Mouse (Mus musculus): ENCODE measurements around the gene Preb. TPM values are rescaled to one million over a fixed set of nuclear protein-coding genes. Genes with fewer than 3 reads are reported as not detected.

Gene Preb
- polyA plus RNA-seq, 1 experiment from 2014 or later, result 120 TPM

DNA sequence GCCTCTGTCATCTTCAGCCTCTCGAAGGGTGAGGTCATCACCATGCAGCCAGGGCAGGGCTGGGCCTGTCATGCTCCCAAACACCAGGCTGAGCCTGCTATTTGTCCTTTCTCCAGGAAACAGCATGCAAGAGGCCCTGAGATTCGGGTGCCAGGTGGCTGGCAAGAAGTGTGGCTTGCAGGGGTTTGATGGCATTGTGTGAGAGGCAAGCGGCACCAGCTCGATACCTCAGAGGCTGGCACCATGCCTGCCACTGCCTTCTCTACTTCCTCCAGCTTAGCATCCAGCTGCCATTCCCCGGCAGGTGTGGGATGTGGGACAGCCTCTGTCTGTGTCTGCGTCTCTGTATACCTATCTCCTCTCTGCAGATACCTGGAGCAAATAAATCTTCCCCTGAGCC lies 29.3 kb downstream of the Preb start:
- 80% methylated on average over 6 of the region's 6 CpGs for WGBS

DNA sequence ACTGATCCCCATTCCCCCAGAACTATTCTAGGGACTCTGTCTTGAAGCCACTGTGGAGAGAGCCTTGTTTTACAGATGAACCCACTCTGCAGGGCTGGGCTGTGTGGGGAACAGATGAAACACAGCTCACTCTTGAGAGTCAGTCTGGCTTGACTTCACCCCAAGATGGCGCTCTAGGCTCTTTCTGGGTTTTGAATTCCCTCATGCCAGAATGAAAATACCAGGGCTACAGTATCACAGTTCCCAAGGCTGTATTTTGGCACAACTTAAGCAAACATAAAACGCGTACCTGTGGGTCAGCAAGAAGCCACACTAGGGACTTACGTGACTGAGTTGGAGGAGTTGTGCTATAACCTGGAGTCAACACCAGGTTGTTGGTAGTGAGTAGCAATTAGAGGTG lies 30.0 kb downstream of the Preb start:
- Histone ChIP-seq H3K36me3 (no peaks in the 10 kb centered on the region), H3K27me3 (no peaks in the 10 kb centered on the region), H3K4me2 (no peak overlapping the region), H3K27ac (replicated peaks) (no peak overlapping the region), H3K4me1 (replicated peaks) (no peaks in the 10 kb centered on the region), H3K9ac (no peak overlapping the region), H3K9me3 (no peaks in the 10 kb centered on the region), H3K4me3 (no peak overlapping the region)
- no peak for ATAC-seq (ENCODE audit: low read depth)
- 38% methylated on average over 4 of the region's 4 CpGs for WGBS

More for the DNA sequence above, 29.3 kb downstream of the Preb start:
- Histone ChIP-seq H3K4me2 (no peak overlapping the region), H3K9me3 (no peaks in the 10 kb centered on the region), H3K27ac (replicated peaks) (no peak overlapping the region), H3K9ac (no peak overlapping the region), H3K4me3 (no peak overlapping the region), H3K27me3 (no peaks in the 10 kb centered on the region), H3K36me3 (no peaks in the 10 kb centered on the region), H3K4me1 (replicated peaks) (no peaks in the 10 kb centered on the region)
- ATAC-seq (ENCODE audit: low read depth), result no peak

DNA sequence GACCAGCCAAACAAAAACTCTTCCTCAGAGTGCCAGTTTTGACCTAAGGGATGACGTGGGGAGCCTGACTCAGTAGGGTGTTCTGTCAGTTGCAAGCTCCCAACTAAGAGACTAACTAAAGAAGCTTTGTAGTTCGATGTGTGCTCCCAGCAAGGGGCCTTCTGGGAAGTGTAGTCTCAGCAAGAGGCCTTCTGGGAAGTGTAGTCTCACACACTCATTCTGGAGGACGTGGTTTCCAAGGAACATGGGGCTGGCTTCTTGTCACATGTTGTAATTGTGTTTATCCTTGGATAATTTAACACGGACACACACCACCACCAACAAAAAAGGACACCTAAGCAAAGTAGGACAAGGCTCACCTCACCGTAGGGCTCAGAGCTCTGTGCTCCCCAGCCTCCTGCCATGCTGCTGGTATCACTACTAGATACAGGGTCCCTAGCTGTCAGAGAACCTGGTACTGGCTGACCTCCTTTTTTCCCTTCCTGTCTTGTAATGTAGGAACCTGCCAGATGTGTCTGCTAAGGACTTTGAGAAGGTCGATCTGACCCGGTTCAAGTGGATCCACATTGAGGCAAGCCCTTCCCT lies 32.1 kb downstream of the Preb start:
- peak overlapping the region; percentile 46 for H3K4me2 ChIP-seq
- no peak overlapping the region for H3K4me3 ChIP-seq
- H3K9me3 ChIP-seq, result no peaks in the 10 kb centered on the region
- H3K36me3 ChIP-seq, result no peaks in the 10 kb centered on the region
- WGBS, result 39% methylated on average over 7 of the region's 7 CpGs
- 0 out of 2 replicates have a peak, but pooled peaks cover 2% of the 10 kb centered on the region for H3K27me3 ChIP-seq
- H3K9ac ChIP-seq, result no peak overlapping the region
- peak; percentile 68 for ATAC-seq (ENCODE audit: low read depth)
- H3K4me1 ChIP-seq (replicated peaks), result no peaks in the 10 kb centered on the region
- no peak overlapping the region for H3K27ac ChIP-seq (replicated peaks)

DNA sequence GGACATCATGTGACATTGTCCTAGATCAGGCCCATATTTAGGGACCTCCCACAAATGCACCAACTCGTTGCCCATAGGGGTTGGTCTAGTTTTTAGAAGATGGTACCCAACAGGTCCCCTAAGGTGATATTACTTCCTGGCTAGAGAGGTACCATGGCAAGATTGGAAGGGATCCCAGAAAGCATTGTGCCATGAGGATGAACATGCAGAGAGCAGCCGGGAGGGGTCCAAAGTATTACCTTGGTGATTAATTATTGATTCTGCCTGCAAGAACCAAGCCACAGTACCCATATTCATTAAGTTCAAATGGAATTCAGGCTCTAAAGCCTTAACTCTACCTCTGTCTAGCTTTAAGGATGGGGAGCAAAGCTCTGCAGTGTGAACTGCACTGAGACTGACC lies 34.1 kb downstream of the Preb start:
- Histone ChIP-seq H3K27ac (replicated peaks) (no peak overlapping the region), H3K27me3 (0 out of 2 replicates have a peak, but pooled peaks cover 2% of the 10 kb centered on the region), H3K9me3 (no peaks in the 10 kb centered on the region), H3K4me2 (no peak overlapping the region), H3K36me3 (no peaks in the 10 kb centered on the region), H3K9ac (no peak overlapping the region), H3K4me3 (no peak overlapping the region), H3K4me1 (replicated peaks) (peaks cover 14% of the 10 kb centered on the region)
- WGBS, result 80% methylated on average over 2 of the region's 2 CpGs
- no peak for ATAC-seq (ENCODE audit: low read depth)

DNA sequence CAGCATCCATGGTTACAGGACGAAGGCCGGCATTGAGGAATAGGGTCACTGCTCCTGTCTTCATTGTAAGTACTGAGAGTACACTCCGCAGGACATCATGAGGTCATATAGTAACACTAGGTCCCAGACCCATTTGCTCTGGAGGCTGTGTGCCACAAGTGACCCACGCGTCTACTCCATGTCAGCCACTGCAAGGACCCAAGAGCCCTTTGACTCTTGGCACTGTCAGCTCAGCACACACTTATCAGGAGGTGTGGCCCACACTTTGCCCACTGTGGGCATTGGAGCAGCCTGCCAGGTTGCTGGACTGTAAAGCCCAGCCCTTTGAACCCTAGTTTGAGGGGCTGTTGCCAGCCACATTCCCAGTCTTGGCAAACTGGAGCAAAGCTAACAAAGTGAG lies 34.9 kb downstream of the Preb start:
- Histone ChIP-seq H3K4me1 (replicated peaks) (peaks cover 23% of the 10 kb centered on the region), H3K4me2 (no peak overlapping the region), H3K27me3 (0 out of 2 replicates have a peak, but pooled peaks cover 2% of the 10 kb centered on the region), H3K4me3 (no peak overlapping the region), H3K9ac (no peak overlapping the region), H3K27ac (replicated peaks) (no peak overlapping the region), H3K36me3 (no peaks in the 10 kb centered on the region), H3K9me3 (no peaks in the 10 kb centered on the region)
- no peak for ATAC-seq (ENCODE audit: low read depth)
- WGBS, result 85% methylated on average over 5 of the region's 5 CpGs

DNA sequence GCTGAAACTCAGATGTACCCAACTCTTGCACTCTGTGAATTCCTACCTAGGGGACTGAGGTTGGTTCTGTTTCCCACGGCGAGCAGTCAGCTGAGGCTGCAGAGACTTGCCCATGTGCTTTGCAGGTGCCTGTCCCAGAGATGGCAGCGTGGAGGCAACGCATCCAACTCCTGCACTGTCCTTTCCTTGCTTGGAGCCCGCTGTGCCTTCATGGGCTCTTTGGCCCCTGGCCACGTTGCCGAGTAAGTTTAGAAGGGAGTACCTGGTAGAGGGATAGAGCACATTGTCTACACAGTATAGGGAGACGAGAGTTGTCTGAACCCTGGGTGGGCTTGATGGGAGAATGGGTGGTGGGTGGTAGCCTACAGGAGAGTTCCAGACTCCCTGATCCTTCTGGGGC lies 35.5 kb downstream of the Preb start:
- H3K27ac ChIP-seq (replicated peaks), result no peak overlapping the region
- no peak overlapping the region for H3K4me3 ChIP-seq
- no peaks in the 10 kb centered on the region for H3K36me3 ChIP-seq
- peaks cover 28% of the 10 kb centered on the region for H3K4me1 ChIP-seq (replicated peaks)
- no peak for ATAC-seq (ENCODE audit: low read depth)
- 83% methylated on average over 8 of the region's 8 CpGs for WGBS
- no peak overlapping the region for H3K4me2 ChIP-seq
- H3K9me3 ChIP-seq, result no peaks in the 10 kb centered on the region
- H3K9ac ChIP-seq, result no peak overlapping the region
- 0 out of 2 replicates have a peak, but pooled peaks cover 2% of the 10 kb centered on the region for H3K27me3 ChIP-seq

DNA sequence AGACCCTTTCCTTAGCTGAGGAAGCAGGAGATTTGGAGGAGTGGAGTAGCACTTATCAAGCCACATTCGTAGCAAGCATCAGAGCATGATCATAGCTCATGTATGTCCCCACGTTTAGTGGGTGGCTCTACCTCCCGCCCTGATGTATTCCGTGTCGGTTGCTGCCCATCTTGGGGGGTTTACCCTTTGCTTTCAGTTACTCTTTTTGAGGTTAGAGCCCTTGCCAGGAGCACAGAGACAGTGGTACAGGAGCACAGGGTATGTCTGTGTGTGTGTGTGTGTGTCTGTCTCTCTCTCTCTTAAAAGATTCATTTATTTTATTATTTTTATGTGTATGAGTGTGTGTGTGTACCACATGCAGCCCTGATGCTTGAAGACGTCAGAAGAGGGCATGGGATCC lies 37.0 kb downstream of the Preb start:
- Histone ChIP-seq H3K9ac (no peak overlapping the region), H3K36me3 (no peaks in the 10 kb centered on the region), H3K4me3 (no peak overlapping the region), H3K4me2 (no peak overlapping the region), H3K27me3 (0 out of 2 replicates have a peak, but pooled peaks cover 2% of the 10 kb centered on the region), H3K4me1 (replicated peaks) (peaks cover 28% of the 10 kb centered on the region), H3K27ac (replicated peaks) (no peak overlapping the region), H3K9me3 (no peaks in the 10 kb centered on the region)
- no peak for ATAC-seq (ENCODE audit: low read depth)
- 87% methylated on average over 6 of the region's 6 CpGs for WGBS

DNA sequence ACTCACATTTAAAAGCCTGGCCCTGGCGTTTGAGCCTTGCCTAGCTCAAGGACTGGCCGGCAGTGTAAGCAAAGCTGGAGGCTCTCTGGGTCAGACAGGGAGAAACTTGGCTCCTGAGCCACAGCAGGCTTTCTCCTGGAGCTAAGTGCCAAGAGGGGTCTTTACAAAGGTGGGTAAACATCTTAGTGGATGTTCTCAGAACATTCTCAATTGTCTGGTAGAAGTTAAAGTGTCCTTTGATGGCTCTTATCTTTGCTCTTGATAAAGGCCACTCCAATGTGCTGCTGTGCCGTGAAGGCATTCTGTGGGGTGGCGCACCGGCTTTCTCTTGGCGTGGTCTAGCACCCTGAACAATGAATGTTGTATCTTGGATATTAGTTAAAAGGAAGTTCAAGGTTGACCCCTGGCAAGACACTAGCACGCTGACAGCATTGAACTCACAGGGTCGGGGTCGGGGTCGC lies 37.5 kb downstream of the Preb start:
- 77% methylated on average over 10 of the region's 10 CpGs for WGBS
- Histone ChIP-seq H3K4me2 (peak overlapping the region; percentile 84), H3K9me3 (no peaks in the 10 kb centered on the region), H3K4me1 (replicated peaks) (peaks cover 28% of the 10 kb centered on the region), H3K9ac (peak overlapping the region; percentile 71), H3K4me3 (peak overlapping the region; percentile 49; the same call in 1 of the 2 replicates), H3K36me3 (no peaks in the 10 kb centered on the region), H3K27ac (replicated peaks) (no peak overlapping the region), H3K27me3 (0 out of 2 replicates have a peak, but pooled peaks cover 2% of the 10 kb centered on the region)
- no peak for ATAC-seq (ENCODE audit: low read depth)

DNA sequence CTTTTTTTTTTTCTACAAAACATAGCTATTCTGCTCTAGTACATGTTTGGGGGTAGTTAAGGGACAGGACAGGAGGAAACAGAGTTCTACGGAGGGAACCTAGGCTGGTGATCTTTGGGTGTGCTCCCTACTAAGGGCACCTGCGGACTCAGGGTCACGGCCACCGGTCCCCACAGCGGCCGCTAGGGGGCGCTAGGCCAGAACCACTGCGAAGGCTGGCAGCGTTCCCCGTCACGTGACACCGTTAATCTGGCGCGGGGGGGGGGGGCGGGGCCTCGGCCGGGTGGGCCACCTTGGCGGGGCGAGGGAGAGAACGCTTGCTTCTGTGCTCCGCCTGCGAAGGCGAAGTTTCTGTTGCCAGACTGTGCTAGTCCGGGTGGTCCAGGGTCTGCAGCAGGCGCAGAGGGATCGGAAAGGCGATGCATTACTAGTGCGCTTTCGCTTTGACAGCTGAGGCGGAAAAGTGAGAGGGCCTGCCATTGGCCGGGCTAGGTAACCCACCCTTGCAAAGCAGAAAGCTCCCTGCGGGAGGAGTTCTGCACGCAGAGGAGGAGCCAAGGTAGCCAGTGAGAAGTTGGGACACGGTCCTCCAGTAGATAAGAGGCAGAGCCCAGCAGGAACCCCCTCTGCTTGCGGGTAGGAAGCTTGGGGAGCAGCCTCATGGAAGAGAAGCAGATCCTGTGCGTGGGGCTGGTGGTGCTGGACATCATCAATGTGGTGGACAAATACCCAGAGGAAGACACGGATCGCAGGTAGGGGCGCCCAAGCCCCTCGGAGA lies 38.7 kb downstream of the Preb start, which contains the start of gene Khk:
Khk (plus strand) TSS at position 176 of the 778 bp plus-strand sequence.
- no peaks in the 10 kb centered on the region for H3K9me3 ChIP-seq
- 0 out of 2 replicates have a peak, but pooled peaks cover 2% of the 10 kb centered on the region for H3K27me3 ChIP-seq
- WGBS, result 1% methylated on average over 39 of the region's 40 CpGs
- H3K27ac ChIP-seq (replicated peaks), result peak within 1 kb of the TSS; percentile 73
- H3K4me2 ChIP-seq, result peak within 1 kb of the TSS; percentile 84
- H3K4me3 ChIP-seq, result peak within 1 kb of the TSS; percentile 49
- H3K4me1 ChIP-seq (replicated peaks), result peaks cover 28% of the 10 kb centered on the region
- peak; percentile 73 for ATAC-seq (ENCODE audit: low read depth)
- H3K36me3 ChIP-seq, result no peaks in the 10 kb centered on the region
- H3K9ac ChIP-seq, result peak within 1 kb of the TSS; percentile 71

DNA sequence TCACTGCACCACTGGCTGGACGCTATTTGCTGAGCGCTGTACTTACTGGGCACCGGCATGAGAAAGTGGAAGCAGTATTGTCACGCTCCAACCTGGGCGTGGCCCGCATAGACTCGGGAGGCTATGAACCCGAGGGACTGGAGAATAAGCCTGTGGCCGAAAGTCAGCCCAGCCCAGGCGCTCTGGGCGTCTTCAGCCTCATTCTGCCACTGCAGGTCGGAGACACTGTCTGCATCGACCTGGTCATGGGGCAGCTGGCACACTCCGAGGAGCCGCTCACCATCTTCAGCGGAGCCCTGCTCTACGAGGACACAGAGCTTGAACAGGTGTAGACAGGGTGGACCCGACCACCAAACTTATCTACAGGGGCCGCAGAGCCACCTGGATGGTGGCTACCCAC lies 39.5 kb downstream of the Preb start:
- peaks cover 34% of the 10 kb centered on the region for H3K4me1 ChIP-seq (replicated peaks)
- no peak overlapping the region for H3K27ac ChIP-seq (replicated peaks)
- H3K4me2 ChIP-seq, result peak overlapping the region; percentile 84
- WGBS, result 56% methylated on average over 19 of the region's 19 CpGs
- no peaks in the 10 kb centered on the region for H3K36me3 ChIP-seq
- ATAC-seq (ENCODE audit: low read depth), result peak; percentile 2; the same call in 1 of the 2 replicates
- no peaks in the 10 kb centered on the region for H3K9me3 ChIP-seq
- 0 out of 2 replicates have a peak, but pooled peaks cover 2% of the 10 kb centered on the region for H3K27me3 ChIP-seq
- H3K4me3 ChIP-seq, result no peak overlapping the region
- no peak overlapping the region for H3K9ac ChIP-seq

DNA sequence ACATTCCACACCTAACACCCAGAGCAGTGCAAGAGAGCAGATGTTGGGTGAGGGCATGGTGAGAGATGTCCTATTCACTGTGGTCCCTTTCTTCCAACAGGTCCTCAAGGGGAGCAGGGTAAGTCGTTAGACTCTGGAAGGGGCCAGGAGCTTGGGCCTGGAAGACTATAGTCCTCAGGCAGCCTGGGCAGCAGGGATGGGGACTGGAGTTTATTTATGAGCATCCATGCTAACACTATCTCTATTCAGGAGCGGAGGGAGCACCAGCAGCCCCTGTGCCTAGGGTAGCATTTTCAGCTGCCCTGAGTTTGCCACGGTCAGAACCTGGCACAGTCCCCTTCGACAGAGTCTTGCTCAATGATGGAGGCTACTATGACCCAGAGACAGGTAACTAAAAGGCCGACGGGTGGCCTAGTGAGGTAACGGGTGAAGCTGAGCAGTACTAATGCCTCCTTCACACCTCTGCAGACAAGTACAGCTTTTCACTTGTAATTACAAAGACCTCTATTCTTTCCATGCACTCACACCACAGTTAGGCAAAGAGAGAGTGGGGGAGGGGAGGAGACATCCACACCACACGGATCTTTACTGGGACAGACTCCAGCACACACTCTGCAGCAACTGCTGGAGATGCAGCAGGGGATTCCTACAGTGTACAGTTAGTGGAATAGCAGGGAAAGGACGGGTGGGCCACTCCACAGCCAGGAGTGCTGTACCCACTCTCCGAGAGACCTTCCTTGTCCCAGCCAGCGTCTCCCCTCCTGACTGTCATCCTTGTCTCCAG lies 40.1 kb downstream of the Preb start:
- H3K36me3 ChIP-seq, result no peaks in the 10 kb centered on the region
- H3K9me3 ChIP-seq, result no peaks in the 10 kb centered on the region
- H3K27me3 ChIP-seq, result 0 out of 2 replicates have a peak, but pooled peaks cover 2% of the 10 kb centered on the region
- 60% methylated on average over 11 of the region's 11 CpGs for WGBS
- no peak for ATAC-seq (ENCODE audit: low read depth)
- peaks cover 40% of the 10 kb centered on the region for H3K4me1 ChIP-seq (replicated peaks)
- no peak overlapping the region for H3K4me3 ChIP-seq
- H3K4me2 ChIP-seq, result peak overlapping the region; percentile 84; the same call in 1 of the 2 replicates
- H3K27ac ChIP-seq (replicated peaks), result no peak overlapping the region
- no peak overlapping the region for H3K9ac ChIP-seq

DNA sequence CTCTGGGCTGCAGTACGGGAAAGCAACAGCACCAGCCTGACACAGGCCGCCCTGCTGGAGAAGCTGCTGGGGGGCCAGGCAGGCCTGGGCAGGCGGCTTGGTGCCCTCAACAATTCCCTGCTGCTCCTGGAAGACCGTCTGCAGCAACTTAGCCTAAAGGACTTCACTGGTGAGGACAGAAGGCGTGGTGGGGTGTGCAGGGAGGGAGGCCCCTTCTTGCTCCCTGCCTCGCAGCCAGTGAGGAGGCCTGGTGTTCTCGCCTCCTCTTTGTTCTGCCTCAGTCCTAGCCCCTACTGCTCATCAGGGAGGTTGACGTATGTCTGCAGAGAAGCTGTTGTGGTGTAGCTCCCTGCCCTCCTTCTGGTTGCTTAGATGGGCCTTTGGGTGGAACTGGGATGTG lies 41.5 kb downstream of the Preb start:
- Histone ChIP-seq H3K4me3 (no peak overlapping the region), H3K27ac (replicated peaks) (no peak overlapping the region), H3K36me3 (no peaks in the 10 kb centered on the region), H3K4me2 (no peak overlapping the region), H3K9ac (no peak overlapping the region), H3K4me1 (replicated peaks) (peaks cover 53% of the 10 kb centered on the region), H3K9me3 (no peaks in the 10 kb centered on the region), H3K27me3 (0 out of 2 replicates have a peak, but pooled peaks cover 2% of the 10 kb centered on the region)
- ATAC-seq (ENCODE audit: low read depth), result no peak
- WGBS, result 77% methylated on average over 8 of the region's 8 CpGs

Measured in neural tube, embryonic 13.5 days (tissue).